ENCODE assay signal across 16 mouse cellular contexts in the genomic region with DNA sequence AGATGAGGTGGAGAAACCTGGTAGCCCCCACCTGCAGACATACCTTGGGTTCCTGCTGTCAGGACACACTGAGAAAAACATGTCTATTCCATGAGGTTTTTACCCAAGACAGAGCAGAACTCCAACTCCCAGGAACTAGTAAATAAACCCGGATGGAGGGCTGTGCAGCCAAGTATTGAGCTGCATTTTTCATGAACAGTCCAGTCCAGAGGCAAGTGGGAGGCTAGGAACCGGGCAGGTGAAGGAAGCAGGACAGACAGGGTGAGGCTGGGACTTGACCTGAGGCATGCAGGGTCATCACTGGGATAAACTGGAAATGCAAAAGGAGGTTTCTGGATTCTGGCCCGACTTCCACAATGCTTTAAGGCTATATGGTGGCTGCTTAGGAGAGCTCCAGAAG.
"Had no signal": no experiment of that assay in that cellular context is flagged by ENCODE, and none has a peak within 500 bp of the region (broad histone marks: within the 10 kb centered on the region; RNA-seq: fewer than 3 reads in every experiment).

No protein-coding gene starts in this region.

- H3K9me3 ChIP-seq: limb, embryonic 15.5 days; liver, embryonic 15.5 days had no signal

- H3K27ac ChIP-seq: kidney, postnatal 0 days; limb, embryonic 15.5 days; macrophage had no signal

- DNase-seq: kidney, adult 11 months; kidney, postnatal 36 days; layer of hippocampus, adult 9-11 months; layer of hippocampus, postnatal 36 days; lung, embryonic 14.5 days; lung, postnatal 10 days; right cerebral cortex, postnatal 4 days; spleen, adult 18-20 months; thymus, adult 18-20 months; thymus, postnatal 14 days had no signal

- H3K4me2 ChIP-seq: limb, embryonic 15.5 days; liver, embryonic 15.5 days; lung, embryonic 14.5 days; midbrain, embryonic 11.5 days had no signal

- H3K4me3 ChIP-seq: limb, embryonic 15.5 days; liver, embryonic 15.5 days; megakaryocyte, embryonic 14.5 days had no signal

- H3K4me1 ChIP-seq: megakaryocyte, embryonic 14.5 days had no signal

- H3K36me3 ChIP-seq: limb, embryonic 15.5 days; liver, embryonic 15.5 days had no signal

- H3K27me3 ChIP-seq: limb, embryonic 15.5 days; liver, embryonic 15.5 days had no signal

- H3K9ac ChIP-seq: limb, embryonic 15.5 days; liver, embryonic 15.5 days; lung, embryonic 14.5 days had no signal
